Mouse (Mus musculus) testis, adult 2 months (tissue): ENCODE measurements around the gene Otos.

Experiments used
- CTCF ChIP-seq: fragments of 200-500 bp; IDR thresholded peaks from 2 replicates; pipeline ENCODE4 v1.5.1; 2012; ENCODE audit warnings: low read depth, mild to moderate bottlenecking, inconsistent platforms, low read length, moderate library complexity; ENCODE audit not compliant: control insufficient read depth, insufficient read depth, insufficient replicate concordance
- POLR2A ChIP-seq: fragments of 200-500 bp; IDR thresholded peaks from 2 replicates; pipeline ENCODE4 v1.6.1; 2012; ENCODE audit warnings: low read depth, mild to moderate bottlenecking, inconsistent platforms, low read length, moderate library complexity; ENCODE audit not compliant: control insufficient read depth

DNA sequence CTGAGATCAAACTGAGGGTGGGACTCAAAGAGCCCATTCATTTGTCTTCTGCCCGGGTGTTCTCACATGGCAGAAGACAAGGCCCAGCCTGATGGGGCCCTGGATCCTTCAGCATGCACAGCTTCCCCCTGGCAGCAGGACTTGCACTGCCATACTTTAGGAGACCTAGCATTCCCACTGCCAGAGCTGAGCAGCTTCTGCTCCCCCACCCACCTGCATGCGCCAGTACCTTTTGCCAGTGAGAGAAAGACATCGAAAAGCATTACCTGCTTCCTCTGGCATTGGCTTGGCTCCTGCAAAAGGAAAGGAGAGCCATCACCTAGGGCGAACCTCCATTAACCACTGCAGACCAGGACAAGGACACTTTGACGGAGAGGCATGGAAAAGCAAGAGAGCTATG is 3.7 kb downstream of the Otos start:
- TF ChIP-seq POLR2A: no peak
- no peak for TF ChIP-seq CTCF
